Mouse (Mus musculus): Measurements from ENCODE around the gene 2410131K14Rik. TPM values are rescaled to one million over a fixed set of nuclear protein-coding genes. Genes with fewer than 3 reads are reported as not detected.

The 2410131K14Rik gene
- polyA plus RNA-seq, 1 experiment from 2014 or later, result 14.0 TPM

DNA sequence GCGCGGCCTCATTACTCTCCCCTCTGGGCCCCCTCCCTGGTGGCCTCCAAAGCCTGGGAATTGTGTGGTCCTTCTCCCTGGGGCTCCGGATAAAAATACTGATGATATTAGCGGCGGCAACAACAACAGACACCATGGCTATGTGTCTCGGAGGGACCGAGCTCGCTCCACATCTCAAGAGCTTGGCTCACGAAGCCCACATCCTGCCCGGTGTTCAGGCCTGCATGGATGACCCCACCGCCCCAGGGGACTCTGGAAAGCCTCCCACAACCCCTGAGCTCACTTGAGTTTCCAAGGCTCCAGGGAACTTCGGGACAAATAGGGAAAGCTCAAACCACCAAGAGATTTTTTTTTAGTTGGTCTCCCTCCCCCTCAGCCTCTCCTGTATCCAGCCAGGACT is 5.4 kb upstream of the 2410131K14Rik start:
- H3K4me3 ChIP-seq, result no peak overlapping the region
- H3K9ac ChIP-seq, result no peak overlapping the region
- no peak for ATAC-seq
- peaks cover 9% of the 10 kb centered on the region for H3K4me1 ChIP-seq
- H3K27ac ChIP-seq, result no peak overlapping the region
- H3K9me3 ChIP-seq (replicated peaks), result no peaks in the 10 kb centered on the region
- no peaks in the 10 kb centered on the region for H3K27me3 ChIP-seq
- H3K36me3 ChIP-seq (ENCODE audit: poor library complexity, severe bottlenecking), result peaks cover 58% of the 10 kb centered on the region
- 82% methylated on average over 12 of the region's 12 CpGs for WGBS
- H3K4me2 ChIP-seq, result no peak overlapping the region

DNA sequence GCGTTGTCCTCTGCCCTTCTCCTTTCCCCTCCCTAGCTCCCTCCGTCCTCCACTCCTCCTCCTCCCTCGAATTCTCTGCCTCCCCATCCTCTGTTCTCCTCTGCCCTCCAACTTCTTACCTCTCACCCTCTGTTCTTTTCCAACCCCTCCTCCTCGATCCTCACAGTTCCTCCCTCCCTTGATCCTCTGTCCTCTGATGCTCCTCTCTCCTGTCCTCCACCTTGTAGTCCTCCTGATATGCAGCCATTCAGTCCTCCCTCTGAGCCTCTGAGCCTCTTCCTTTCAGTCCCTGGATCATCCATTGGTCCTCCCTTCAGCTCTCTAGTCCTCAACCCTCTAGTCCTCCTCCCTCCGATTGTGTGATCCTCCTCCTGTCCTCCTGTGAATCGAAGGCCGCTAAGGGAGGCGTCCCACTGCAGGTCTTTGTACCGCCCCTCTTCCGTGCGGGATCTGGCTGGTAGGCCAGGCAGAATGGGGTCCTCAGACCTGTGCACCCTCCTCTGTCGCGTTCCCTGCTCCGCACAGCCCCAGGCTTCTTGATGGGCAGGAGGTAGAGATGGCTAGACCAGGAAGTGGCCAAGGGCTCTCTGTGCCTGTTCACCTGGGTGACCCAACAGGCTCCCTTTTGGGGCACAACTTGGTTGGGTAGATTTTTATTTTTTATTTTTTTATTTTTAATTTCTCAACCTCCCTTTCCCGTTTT is 730 bp downstream of the 2410131K14Rik start:
- Histone ChIP-seq H3K9me3 (replicated peaks) (no peaks in the 10 kb centered on the region), H3K36me3 (ENCODE audit: poor library complexity, severe bottlenecking) (peaks cover 44% of the 10 kb centered on the region), H3K27ac (peak overlapping the region; percentile 66), H3K27me3 (no peaks in the 10 kb centered on the region), H3K9ac (peak overlapping the region; percentile 80), H3K4me1 (peaks cover 28% of the 10 kb centered on the region), H3K4me2 (peak overlapping the region; percentile 91), H3K4me3 (peak overlapping the region; percentile 64)
- ATAC-seq, result no peak
- WGBS, result 6% methylated on average over 15 of the region's 15 CpGs

DNA sequence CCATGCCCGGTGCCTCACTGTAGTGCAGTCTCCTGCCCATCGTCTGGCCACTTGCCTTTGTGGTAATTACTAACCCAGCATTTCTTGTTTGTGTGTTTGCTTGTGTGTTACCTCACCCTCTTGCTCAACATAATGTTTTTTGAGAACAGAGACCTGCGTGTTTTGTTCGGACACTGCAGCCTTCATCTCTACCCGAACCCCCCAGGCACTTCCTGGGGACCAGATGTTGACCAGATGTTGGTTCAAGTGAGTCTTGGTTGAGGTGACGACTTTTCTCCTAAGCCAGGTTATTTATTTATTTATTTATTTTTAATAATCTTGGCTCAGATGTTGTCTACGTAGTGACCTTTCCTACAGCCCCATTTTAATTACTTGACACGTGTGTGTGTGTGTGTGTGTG is 2.4 kb downstream of the 2410131K14Rik start:
- no peak overlapping the region for H3K4me3 ChIP-seq
- H3K4me2 ChIP-seq, result no peak overlapping the region
- no peak overlapping the region for H3K27ac ChIP-seq
- H3K4me1 ChIP-seq, result peaks cover 28% of the 10 kb centered on the region
- WGBS, result 94% methylated on average over 8 of the region's 8 CpGs
- H3K36me3 ChIP-seq (ENCODE audit: poor library complexity, severe bottlenecking), result peaks cover 30% of the 10 kb centered on the region
- no peaks in the 10 kb centered on the region for H3K9me3 ChIP-seq (replicated peaks)
- no peaks in the 10 kb centered on the region for H3K27me3 ChIP-seq
- no peak overlapping the region for H3K9ac ChIP-seq
- ATAC-seq, result no peak

DNA sequence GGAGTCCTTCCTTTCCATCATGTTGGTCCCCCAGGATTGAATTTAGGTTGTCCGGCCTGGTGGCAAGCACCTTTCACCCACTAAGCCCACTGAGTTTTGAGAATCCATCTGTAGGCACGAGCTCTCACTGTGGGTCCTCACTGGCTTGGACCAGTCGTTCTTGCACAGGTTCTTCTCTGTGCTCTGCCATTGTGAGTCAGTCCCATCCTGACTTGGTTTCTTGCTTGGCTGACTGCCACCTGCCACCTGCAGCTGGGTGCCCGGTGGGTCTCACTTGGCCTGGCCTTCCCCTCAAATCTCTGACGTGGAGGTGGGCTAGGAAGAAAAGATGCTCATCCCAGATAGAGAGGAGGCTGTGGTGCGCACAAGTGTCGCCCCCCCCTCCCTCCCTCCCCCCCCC is 6.0 kb downstream of the 2410131K14Rik start:
- H3K36me3 ChIP-seq (ENCODE audit: poor library complexity, severe bottlenecking), result peaks cover 25% of the 10 kb centered on the region; the same call in 1 of the 2 replicates
- ATAC-seq, result no peak
- WGBS, result 82% methylated on average over 5 of the region's 7 CpGs
- no peaks in the 10 kb centered on the region for H3K27me3 ChIP-seq
- no peaks in the 10 kb centered on the region for H3K9me3 ChIP-seq (replicated peaks)
- H3K9ac ChIP-seq, result no peak overlapping the region
- H3K4me1 ChIP-seq, result peaks cover 14% of the 10 kb centered on the region
- no peak overlapping the region for H3K27ac ChIP-seq
- no peak overlapping the region for H3K4me3 ChIP-seq
- H3K4me2 ChIP-seq, result no peak overlapping the region

DNA sequence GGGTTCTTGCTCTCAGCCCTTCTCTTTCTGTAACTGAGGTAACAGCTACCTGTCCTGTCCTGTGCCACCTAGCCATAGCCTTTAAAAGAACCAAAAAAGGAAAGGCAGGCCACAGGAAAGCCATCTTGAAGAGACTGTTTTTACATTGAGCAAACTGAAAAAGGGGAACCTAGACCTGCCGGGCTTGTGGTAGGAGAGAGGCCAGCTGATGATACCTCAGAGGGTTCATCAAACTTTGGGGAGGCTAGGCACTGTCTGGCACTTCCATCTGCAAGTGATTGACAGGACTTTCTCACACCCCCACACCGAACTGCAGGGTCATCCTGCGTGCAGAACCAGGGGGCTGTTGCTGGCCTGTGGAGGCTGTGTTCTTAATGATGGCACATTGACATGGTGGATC is 8.5 kb downstream of the 2410131K14Rik start:
- Histone ChIP-seq H3K4me2 (no peak overlapping the region), H3K9ac (no peak overlapping the region), H3K27me3 (no peaks in the 10 kb centered on the region), H3K4me3 (no peak overlapping the region), H3K36me3 (ENCODE audit: poor library complexity, severe bottlenecking) (peaks cover 37% of the 10 kb centered on the region), H3K4me1 (peaks cover 2% of the 10 kb centered on the region), H3K9me3 (replicated peaks) (no peaks in the 10 kb centered on the region), H3K27ac (no peak overlapping the region)
- 85% methylated on average over 3 of the region's 3 CpGs for WGBS
- ATAC-seq, result no peak

DNA sequence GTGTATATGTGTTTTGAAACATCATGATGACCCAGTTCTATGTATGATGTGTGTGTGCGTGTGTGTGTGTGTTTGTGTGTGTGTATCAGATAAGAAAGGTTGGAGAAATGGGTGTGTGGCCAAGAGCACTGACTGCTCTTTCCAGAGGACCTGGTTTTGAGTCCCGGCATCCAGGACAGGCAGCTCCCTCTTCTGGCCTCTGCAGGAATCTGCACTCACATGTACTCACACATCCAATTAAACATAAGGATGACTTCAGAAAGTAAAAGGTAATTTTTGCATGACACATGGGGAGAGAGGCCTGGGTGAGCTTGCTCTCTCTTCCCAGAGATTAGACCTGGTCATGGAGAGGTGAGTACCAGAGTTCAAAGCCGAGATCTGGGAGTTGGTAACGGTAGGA is 12.0 kb downstream of the 2410131K14Rik start:
- peaks cover 56% of the 10 kb centered on the region for H3K36me3 ChIP-seq (ENCODE audit: poor library complexity, severe bottlenecking)
- no peaks in the 10 kb centered on the region for H3K27me3 ChIP-seq
- H3K9ac ChIP-seq, result no peak overlapping the region
- 91% methylated on average over 4 of the region's 4 CpGs for WGBS
- no peak overlapping the region for H3K27ac ChIP-seq
- ATAC-seq, result no peak
- no peaks in the 10 kb centered on the region for H3K9me3 ChIP-seq (replicated peaks)
- no peak overlapping the region for H3K4me3 ChIP-seq
- peaks cover 11% of the 10 kb centered on the region for H3K4me1 ChIP-seq
- H3K4me2 ChIP-seq, result no peak overlapping the region

DNA sequence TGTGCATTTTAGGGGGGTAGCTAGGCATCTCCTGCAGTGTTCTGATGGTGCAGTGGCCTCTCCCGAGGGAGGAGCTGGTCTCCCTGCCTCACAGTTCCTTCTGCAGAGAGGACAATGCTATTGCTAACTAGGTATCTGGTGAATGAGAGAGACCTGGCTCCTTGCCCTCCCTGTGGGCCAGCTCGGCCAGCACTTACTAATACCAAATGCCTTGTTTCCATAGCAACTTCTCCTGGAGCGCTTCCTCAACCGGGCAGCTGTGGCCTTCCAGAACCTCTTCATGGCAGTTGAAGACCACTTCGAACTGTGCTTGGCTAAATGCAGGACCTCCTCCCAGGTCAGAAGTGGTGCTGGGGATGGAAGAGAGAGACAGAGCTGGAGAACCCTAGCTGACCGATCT is 14.1 kb downstream of the 2410131K14Rik start:
- Histone ChIP-seq H3K4me3 (no peak overlapping the region), H3K36me3 (ENCODE audit: poor library complexity, severe bottlenecking) (peaks cover 77% of the 10 kb centered on the region), H3K9me3 (replicated peaks) (no peaks in the 10 kb centered on the region), H3K4me2 (no peak overlapping the region), H3K27ac (no peak overlapping the region), H3K9ac (no peak overlapping the region), H3K4me1 (peaks cover 13% of the 10 kb centered on the region), H3K27me3 (no peaks in the 10 kb centered on the region)
- no peak for ATAC-seq
- WGBS, result 61% methylated on average over 6 of the region's 6 CpGs

DNA sequence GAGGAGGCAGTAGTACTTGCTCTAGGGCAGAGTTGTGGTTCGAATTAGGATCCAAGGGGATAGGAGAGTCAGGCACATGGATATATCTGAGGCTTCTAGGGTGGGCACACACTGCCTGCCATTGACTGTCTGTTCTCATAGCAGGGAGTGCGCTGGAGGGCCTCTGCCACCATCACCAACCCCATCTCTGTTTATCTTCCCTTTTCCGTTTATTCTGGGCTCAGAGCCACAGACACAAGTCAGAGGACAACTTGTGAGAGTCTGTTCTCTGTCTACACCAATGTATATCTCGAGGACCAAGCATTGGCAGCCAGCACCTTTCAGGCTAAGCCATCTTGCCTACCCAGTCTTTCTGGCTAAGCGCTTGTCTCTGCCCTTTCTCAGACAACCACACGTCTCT is 14.6 kb downstream of the 2410131K14Rik start:
- H3K4me1 ChIP-seq, result peaks cover 15% of the 10 kb centered on the region
- H3K9ac ChIP-seq, result no peak overlapping the region
- peaks cover 81% of the 10 kb centered on the region for H3K36me3 ChIP-seq (ENCODE audit: poor library complexity, severe bottlenecking)
- H3K9me3 ChIP-seq (replicated peaks), result no peaks in the 10 kb centered on the region
- H3K27ac ChIP-seq, result no peak overlapping the region
- 90% methylated on average over 6 of the region's 6 CpGs for WGBS
- H3K4me3 ChIP-seq, result no peak overlapping the region
- ATAC-seq, result no peak
- no peak overlapping the region for H3K4me2 ChIP-seq
- no peaks in the 10 kb centered on the region for H3K27me3 ChIP-seq

DNA sequence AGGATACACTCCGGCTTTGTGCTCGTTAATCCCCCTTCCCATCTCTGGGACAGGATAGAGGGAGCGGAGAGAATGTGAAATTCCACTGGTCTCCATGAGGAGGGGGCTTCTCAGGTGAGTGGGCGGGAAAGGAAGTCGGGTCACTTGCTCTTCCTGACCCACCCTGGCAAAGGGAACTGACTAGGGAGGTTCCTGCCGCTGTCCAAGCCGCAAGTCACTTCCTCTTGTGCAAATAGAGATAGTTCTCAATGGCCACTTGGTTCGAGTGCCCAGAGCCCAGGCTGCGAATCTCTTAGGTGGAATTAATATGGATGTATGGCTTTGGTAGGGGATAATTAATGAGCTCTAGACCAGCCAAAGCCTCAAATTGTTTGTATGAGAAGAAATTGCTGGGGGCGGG is 15.0 kb downstream of the 2410131K14Rik start:
- H3K9ac ChIP-seq, result no peak overlapping the region
- WGBS, result 86% methylated on average over 10 of the region's 10 CpGs
- ATAC-seq, result no peak
- H3K9me3 ChIP-seq (replicated peaks), result no peaks in the 10 kb centered on the region
- no peaks in the 10 kb centered on the region for H3K27me3 ChIP-seq
- no peak overlapping the region for H3K4me2 ChIP-seq
- peaks cover 15% of the 10 kb centered on the region for H3K4me1 ChIP-seq
- H3K4me3 ChIP-seq, result no peak overlapping the region
- H3K36me3 ChIP-seq (ENCODE audit: poor library complexity, severe bottlenecking), result peaks cover 81% of the 10 kb centered on the region
- H3K27ac ChIP-seq, result no peak overlapping the region

DNA sequence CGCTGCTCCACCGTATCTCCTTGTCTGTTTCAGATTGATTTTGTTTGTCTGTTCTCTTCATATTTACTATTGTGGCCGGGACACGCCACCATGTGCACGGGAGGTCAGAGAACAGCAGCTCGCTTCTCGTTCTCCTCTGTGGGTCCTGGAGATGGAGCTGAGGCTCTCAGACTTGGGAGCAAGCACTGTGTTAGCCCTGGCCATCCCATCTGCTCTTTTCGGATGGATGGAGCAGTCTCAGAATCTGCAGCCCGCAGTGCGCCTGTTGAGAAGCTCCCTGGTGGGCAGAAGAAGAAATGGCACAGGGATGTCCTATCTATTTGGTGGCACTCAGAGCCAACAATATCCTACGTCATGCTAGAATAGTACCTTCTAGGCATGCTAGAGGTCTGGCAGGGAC is 15.6 kb downstream of the 2410131K14Rik start:
- Histone ChIP-seq H3K36me3 (ENCODE audit: poor library complexity, severe bottlenecking) (peaks cover 81% of the 10 kb centered on the region), H3K27me3 (no peaks in the 10 kb centered on the region), H3K27ac (no peak overlapping the region), H3K4me2 (no peak overlapping the region), H3K4me3 (no peak overlapping the region), H3K4me1 (peaks cover 15% of the 10 kb centered on the region), H3K9ac (no peak overlapping the region), H3K9me3 (replicated peaks) (no peaks in the 10 kb centered on the region)
- whole genome bisulfite sequencing, result 91% methylated on average over 11 of the region's 11 CpGs
- ATAC-seq, result no peak

DNA sequence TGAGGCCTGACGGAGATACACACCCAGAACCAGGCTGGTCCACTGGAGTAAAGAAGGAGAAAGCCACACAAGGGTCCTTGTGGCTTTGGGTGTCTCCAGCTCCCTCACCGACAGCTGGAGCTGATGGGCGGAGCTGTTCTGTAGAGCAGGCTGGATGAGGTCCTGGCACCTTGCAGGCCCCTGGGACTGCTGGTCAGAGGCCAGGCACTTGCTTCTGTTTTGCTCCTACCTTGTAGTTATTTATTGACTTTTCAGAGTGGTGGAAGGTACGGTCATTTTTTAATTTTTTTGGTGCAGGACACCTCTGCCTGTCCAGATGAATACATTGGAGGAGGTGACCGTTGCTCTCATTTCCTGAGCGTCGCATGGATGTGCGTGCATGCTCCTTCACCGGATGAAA is 16.2 kb downstream of the 2410131K14Rik start:
- no peak for ATAC-seq
- Histone ChIP-seq H3K27ac (no peak overlapping the region), H3K9me3 (replicated peaks) (no peaks in the 10 kb centered on the region), H3K36me3 (ENCODE audit: poor library complexity, severe bottlenecking) (peaks cover 81% of the 10 kb centered on the region), H3K4me1 (peaks cover 15% of the 10 kb centered on the region), H3K4me3 (no peak overlapping the region), H3K4me2 (no peak overlapping the region), H3K27me3 (no peaks in the 10 kb centered on the region), H3K9ac (no peak overlapping the region)
- WGBS, result 94% methylated on average over 9 of the region's 9 CpGs

DNA sequence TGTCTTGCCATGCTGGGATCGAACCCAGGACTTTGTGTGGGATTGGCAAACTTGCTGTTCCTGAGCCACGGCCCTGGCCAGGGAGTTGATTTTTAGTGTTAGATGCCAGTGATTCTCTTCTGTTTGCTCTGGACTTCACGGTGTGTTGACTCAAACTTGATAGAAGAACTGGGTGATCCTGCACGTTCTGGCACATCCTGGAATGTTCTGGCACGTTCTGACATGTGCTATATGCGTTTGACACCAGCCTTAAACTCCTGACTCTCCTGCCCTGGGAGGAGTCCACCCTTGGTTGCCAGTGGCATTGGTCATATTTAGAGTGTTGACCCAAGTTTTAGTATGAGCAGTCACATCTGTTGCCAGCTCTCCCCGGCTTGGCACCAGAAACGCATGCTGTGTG is 17.4 kb downstream of the 2410131K14Rik start:
- no peak for ATAC-seq
- Histone ChIP-seq H3K9me3 (replicated peaks) (no peaks in the 10 kb centered on the region), H3K27me3 (0 out of 2 replicates have a peak, but pooled peaks cover 4% of the 10 kb centered on the region), H3K4me2 (no peak overlapping the region), H3K4me3 (no peak overlapping the region), H3K27ac (no peak overlapping the region), H3K9ac (no peak overlapping the region), H3K4me1 (peaks cover 15% of the 10 kb centered on the region), H3K36me3 (ENCODE audit: poor library complexity, severe bottlenecking) (peaks cover 70% of the 10 kb centered on the region)
- WGBS, result 94% methylated on average over 8 of the region's 8 CpGs

DNA sequence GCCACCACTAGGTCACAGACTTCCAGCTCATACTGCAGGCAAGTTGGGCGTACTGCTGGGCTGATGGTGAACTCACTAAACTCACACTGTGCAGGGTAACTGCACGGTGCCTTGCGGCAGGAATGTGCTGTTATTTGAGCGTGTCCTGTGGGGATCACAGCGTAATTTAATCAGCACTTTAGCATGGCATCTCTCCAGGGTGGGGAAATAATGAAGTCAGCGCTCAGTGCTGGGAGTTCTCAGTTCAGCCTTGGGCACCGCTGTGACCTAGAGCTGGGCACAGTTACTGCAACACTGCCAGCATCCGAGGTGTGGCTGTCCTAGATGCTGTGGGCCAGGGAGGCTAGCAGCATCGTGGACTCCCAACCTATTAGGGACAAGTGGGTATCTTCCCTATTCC is 19.3 kb downstream of the 2410131K14Rik start:
- Histone ChIP-seq H3K27ac (no peak overlapping the region), H3K27me3 (peaks cover 10% of the 10 kb centered on the region), H3K4me1 (peaks cover 9% of the 10 kb centered on the region; the same call in 1 of the 2 replicates), H3K4me2 (no peak overlapping the region), H3K9ac (no peak overlapping the region), H3K36me3 (ENCODE audit: poor library complexity, severe bottlenecking) (peaks cover 51% of the 10 kb centered on the region), H3K4me3 (no peak overlapping the region), H3K9me3 (replicated peaks) (no peaks in the 10 kb centered on the region)
- 79% methylated on average over 9 of the region's 9 CpGs for WGBS
- ATAC-seq, result no peak

All from forebrain, embryonic 13.5 days (tissue).